Mouse (Mus musculus) embryonic facial prominence, embryonic 13.5 days (tissue): ENCODE measurements around the gene H2afj. TPM values are rescaled to one million over a fixed set of nuclear protein-coding genes. Genes with fewer than 3 reads are reported as not detected.

Experiments
- ATAC-seq: fragments of 200-750 bp; cut with Nextera tagmentation; 2 replicates; pipeline ENCODE4 v1.8.0; 2017; ENCODE audit warnings: low read depth; ENCODE audit not compliant: insufficient number of reproducible peaks, insufficient read depth, low FRiP score, low TSS enrichment
- H3K27ac ChIP-seq: fragments of 300-500 bp; sonication (generic); 2 replicates; pipeline ENCODE4 v1.5.1; 2015; ENCODE audit warnings: moderate library complexity, mild to moderate bottlenecking, inconsistent platforms
- H3K27me3 ChIP-seq: fragments of 300-500 bp; sonication (generic); 2 replicates; pipeline ENCODE4 v1.6.1; 2015; ENCODE audit warnings: mild to moderate bottlenecking, inconsistent platforms
- H3K36me3 ChIP-seq: fragments of 300-500 bp; sonication (generic); 2 replicates; pipeline ENCODE4 v1.6.1; 2015; ENCODE audit warnings: mild to moderate bottlenecking, inconsistent platforms
- H3K4me1 ChIP-seq: fragments of 300-500 bp; sonication (generic); 2 replicates; pipeline ENCODE4 v1.6.1; 2015; ENCODE audit warnings: inconsistent platforms
- H3K4me2 ChIP-seq: fragments of 300-500 bp; sonication (generic); 2 replicates; pipeline ENCODE4 v1.6.1; 2015; ENCODE audit warnings: moderate library complexity, mild to moderate bottlenecking, inconsistent platforms
- H3K4me3 ChIP-seq: fragments of 300-500 bp; sonication (generic); 2 replicates; pipeline ENCODE4 v1.5.1; 2015; ENCODE audit warnings: mild to moderate bottlenecking, inconsistent platforms
- H3K9ac ChIP-seq: fragments of 300-500 bp; sonication (generic); 2 replicates; pipeline ENCODE4 v1.6.1; 2015; ENCODE audit warnings: mild to moderate bottlenecking, inconsistent platforms
- H3K9me3 ChIP-seq: fragments of 300-500 bp; sonication (generic); 2 replicates; pipeline ENCODE4 v1.6.1; 2016; ENCODE audit warnings: inconsistent platforms
- WGBS: fragments of 180-500 bp; shearing (Covaris S2); methylation state at CpG from one replicate; pipeline ENCODE4 v1.1.7; 2015; ENCODE audit warnings: mixed read lengths; 5-methylcytosine and 5-hydroxymethylcytosine counted together
- polyA plus RNA-seq: library from polyadenylated mRNA; unstranded; fragments of >200 nt; fragmentation: Nextera tagmentation; extraction: Ambion mirVana; gene quantifications from 2 replicates; pipeline ENCODE4 v1.2.1, GENCODE M21; 2015

The H2afj gene
- 120 and 127 TPM in 2 replicates for polyA plus RNA-seq

- no peaks in the 10 kb centered on the region for H3K9me3 ChIP-seq
- H3K9ac ChIP-seq, result peak within 1 kb of the TSS; percentile 80
- peaks cover 24% of the 10 kb centered on the region for H3K4me1 ChIP-seq
- H3K4me3 ChIP-seq, result peak within 1 kb of the TSS; percentile 87
- H3K27me3 ChIP-seq, result no peaks in the 10 kb centered on the region
- H3K27ac ChIP-seq, result peak within 1 kb of the TSS; percentile 84
- WGBS, result under 1% methylated on average over 34 of the region's 34 CpGs
- peaks cover 15% of the 10 kb centered on the region for H3K36me3 ChIP-seq
- peak; percentile 87 for ATAC-seq
- peak within 1 kb of the TSS; percentile 96 for H3K4me2 ChIP-seq
Observed at GRCm38 (mm10) chr6:136808014-136808417, at the start of gene H2afj. Gene H2afj, plus strand, starts transcription at chr6:136808244.

GRCm38 (mm10) chr6:136763912-136764311 is 44.1 kb upstream of the H2afj start:
- Histone ChIP-seq H3K4me2 (no peak overlapping the region), H3K4me1 (no peaks in the 10 kb centered on the region), H3K9ac (no peak overlapping the region), H3K27ac (no peak overlapping the region), H3K36me3 (no peaks in the 10 kb centered on the region), H3K4me3 (no peak overlapping the region), H3K27me3 (no peaks in the 10 kb centered on the region), H3K9me3 (no peaks in the 10 kb centered on the region)
- WGBS, result 88% methylated on average over 1 of the region's 1 CpGs
- no peak for ATAC-seq

- no peak overlapping the region for H3K27ac ChIP-seq
- no peak overlapping the region for H3K4me3 ChIP-seq
- no peaks in the 10 kb centered on the region for H3K36me3 ChIP-seq
- no peak overlapping the region for H3K9ac ChIP-seq
- ATAC-seq, result no peak
- H3K4me1 ChIP-seq, result no peaks in the 10 kb centered on the region
- no peaks in the 10 kb centered on the region for H3K9me3 ChIP-seq
- no peak overlapping the region for H3K4me2 ChIP-seq
- 84% methylated on average over 8 of the region's 8 CpGs for WGBS
- no peaks in the 10 kb centered on the region for H3K27me3 ChIP-seq
Observed at GRCm38 (mm10) chr6:136769143-136769542, 38.9 kb upstream of the H2afj start.

GRCm38 (mm10) chr6:136769859-136770258 is 38.2 kb upstream of the H2afj start:
- no peaks in the 10 kb centered on the region for H3K27me3 ChIP-seq
- H3K9ac ChIP-seq, result no peak overlapping the region
- no peaks in the 10 kb centered on the region for H3K4me1 ChIP-seq
- H3K36me3 ChIP-seq, result no peaks in the 10 kb centered on the region
- 83% methylated on average over 7 of the region's 7 CpGs for WGBS
- no peaks in the 10 kb centered on the region for H3K9me3 ChIP-seq
- no peak overlapping the region for H3K27ac ChIP-seq
- no peak overlapping the region for H3K4me3 ChIP-seq
- H3K4me2 ChIP-seq, result no peak overlapping the region
- ATAC-seq, result no peak

- H3K27me3 ChIP-seq, result no peaks in the 10 kb centered on the region
- no peak overlapping the region for H3K4me2 ChIP-seq
- no peak overlapping the region for H3K9ac ChIP-seq
- no peaks in the 10 kb centered on the region for H3K36me3 ChIP-seq
- H3K4me3 ChIP-seq, result no peak overlapping the region
- ATAC-seq, result no peak
- no peaks in the 10 kb centered on the region for H3K9me3 ChIP-seq
- 84% methylated on average over 1 of the region's 1 CpGs for WGBS
- no peaks in the 10 kb centered on the region for H3K4me1 ChIP-seq
- no peak overlapping the region for H3K27ac ChIP-seq
Observed at GRCm38 (mm10) chr6:136776392-136776791, 31.7 kb upstream of the H2afj start.

- ATAC-seq, result no peak
Observed at GRCm38 (mm10) chr6:136781377-136781986, 26.6 kb upstream of the H2afj start, which contains the start of gene Gucy2c. Gene Gucy2c, minus strand, starts transcription at chr6:136781765.

GRCm38 (mm10) chr6:136782146-136782545 is 25.9 kb upstream of the H2afj start:
- Histone ChIP-seq H3K27me3 (no peaks in the 10 kb centered on the region), H3K36me3 (no peaks in the 10 kb centered on the region), H3K9ac (no peak overlapping the region), H3K4me1 (no peaks in the 10 kb centered on the region), H3K27ac (no peak overlapping the region), H3K4me2 (no peak overlapping the region), H3K4me3 (no peak overlapping the region), H3K9me3 (no peaks in the 10 kb centered on the region)
- no peak for ATAC-seq
- 88% methylated on average over 12 of the region's 12 CpGs for WGBS

More at GRCm38 (mm10) chr6:136781377-136781986, 26.6 kb upstream of the H2afj start, which contains the start of gene Gucy2c:
- H3K27me3 ChIP-seq, result no peaks in the 10 kb centered on the region
- H3K9ac ChIP-seq, result no peak within 1 kb of the TSS
- H3K27ac ChIP-seq, result no peak within 1 kb of the TSS
- no peaks in the 10 kb centered on the region for H3K9me3 ChIP-seq
- no peak within 1 kb of the TSS for H3K4me2 ChIP-seq
- WGBS, result 80% methylated on average over 20 of the region's 20 CpGs
- no peaks in the 10 kb centered on the region for H3K4me1 ChIP-seq
- no peak within 1 kb of the TSS for H3K4me3 ChIP-seq
- no peaks in the 10 kb centered on the region for H3K36me3 ChIP-seq

GRCm38 (mm10) chr6:136782761-136783160 is 25.3 kb upstream of the H2afj start:
- no peak overlapping the region for H3K9ac ChIP-seq
- H3K27me3 ChIP-seq, result no peaks in the 10 kb centered on the region
- H3K4me3 ChIP-seq, result no peak overlapping the region
- no peaks in the 10 kb centered on the region for H3K36me3 ChIP-seq
- no peaks in the 10 kb centered on the region for H3K9me3 ChIP-seq
- H3K4me2 ChIP-seq, result no peak overlapping the region
- H3K27ac ChIP-seq, result no peak overlapping the region
- ATAC-seq, result no peak
- no peaks in the 10 kb centered on the region for H3K4me1 ChIP-seq
- 75% methylated on average over 9 of the region's 9 CpGs for WGBS

GRCm38 (mm10) chr6:136789391-136789971 is 18.6 kb upstream of the H2afj start:
- Histone ChIP-seq H3K9ac (no peak overlapping the region), H3K4me2 (no peak overlapping the region), H3K27ac (no peak overlapping the region), H3K36me3 (no peaks in the 10 kb centered on the region), H3K9me3 (no peaks in the 10 kb centered on the region), H3K4me3 (no peak overlapping the region), H3K27me3 (peaks cover 8% of the 10 kb centered on the region), H3K4me1 (peaks cover 11% of the 10 kb centered on the region)
- no peak for ATAC-seq
- WGBS, result 58% methylated on average over 5 of the region's 5 CpGs

- Histone ChIP-seq H3K4me2 (peak overlapping the region; percentile 77), H3K27me3 (peaks cover 8% of the 10 kb centered on the region), H3K9me3 (no peaks in the 10 kb centered on the region), H3K4me3 (peak overlapping the region; percentile 41), H3K9ac (0 out of 2 replicates have a peak overlapping the region, but pooled peaks have one; percentile 54), H3K36me3 (no peaks in the 10 kb centered on the region), H3K4me1 (peaks cover 11% of the 10 kb centered on the region), H3K27ac (no peak overlapping the region)
- 22% methylated on average over 16 of the region's 16 CpGs for WGBS
- ATAC-seq, result no peak
Observed at GRCm38 (mm10) chr6:136792884-136793758, 14.9 kb upstream of the H2afj start.

GRCm38 (mm10) chr6:136793831-136794525 is 14.1 kb upstream of the H2afj start:
- Histone ChIP-seq H3K4me2 (peak overlapping the region; percentile 77), H3K36me3 (no peaks in the 10 kb centered on the region), H3K9ac (0 out of 2 replicates have a peak overlapping the region, but pooled peaks have one; percentile 54), H3K4me1 (peaks cover 11% of the 10 kb centered on the region), H3K4me3 (peak overlapping the region; percentile 41), H3K9me3 (no peaks in the 10 kb centered on the region), H3K27me3 (peaks cover 8% of the 10 kb centered on the region), H3K27ac (no peak overlapping the region)
- under 1% methylated on average over 24 of the region's 24 CpGs for WGBS
- peak; percentile 22; the same call in 1 of the 2 replicates for ATAC-seq
